Mouse (Mus musculus) heart, embryonic 14.5 days (tissue): Measurements from ENCODE around the gene Zfp326. TPM values are rescaled to one million over a fixed set of nuclear protein-coding genes. Genes with fewer than 3 reads are reported as not detected.

Source experiments
- ATAC-seq: fragments of 200-750 bp; cut with Nextera tagmentation; 2 replicates; pipeline ENCODE4 v1.8.0; 2017; ENCODE audit warnings: low read depth, moderate TSS enrichment; ENCODE audit not compliant: insufficient number of reproducible peaks, insufficient read depth, low FRiP score
- H3K27ac ChIP-seq, 2 experiments: fragments of 200-500 bp in 1 of 2; fragments of 300-500 bp in 1 of 2; sonication (generic) in 1 of 2; replicated peaks in 1 of 2; 2 replicates each; pipeline ENCODE4 v1.5.1; 2012 to 2014; ENCODE audit warnings: low read depth in 2 of 2, low read length in 2 of 2, control low read depth in 1 of 2, mild to moderate bottlenecking in 1 of 2, mixed read lengths in 1 of 2; ENCODE audit not compliant: control insufficient read depth in 1 of 2, insufficient read depth in 1 of 2
- H3K27me3 ChIP-seq: fragments of 300-500 bp; sonication (generic); 2 replicates; pipeline ENCODE4 v1.6.1; 2014; ENCODE audit warnings: mild to moderate bottlenecking, low read length, control low read depth; ENCODE audit not compliant: control insufficient read depth, insufficient read depth
- H3K36me3 ChIP-seq: fragments of 300-500 bp; sonication (generic); 2 replicates; pipeline ENCODE4 v1.6.1; 2014; ENCODE audit warnings: mild to moderate bottlenecking, control low read depth, low read length, mixed read lengths; ENCODE audit not compliant: control insufficient read depth, insufficient read depth
- H3K4me1 ChIP-seq, 2 experiments: fragments of 200-500 bp in 1 of 2; fragments of 300-500 bp in 1 of 2; sonication (generic) in 1 of 2; 2 replicates each; pipeline ENCODE4 v1.6.1; 2012 to 2014; ENCODE audit warnings: low read length in 2 of 2, control low read depth in 1 of 2, mixed read lengths in 1 of 2; ENCODE audit not compliant: control insufficient read depth in 2 of 2, insufficient read depth in 2 of 2
- H3K4me2 ChIP-seq: fragments of 300-500 bp; sonication (generic); 2 replicates; pipeline ENCODE4 v1.6.1; 2014; ENCODE audit warnings: mild to moderate bottlenecking, low read length
- H3K4me3 ChIP-seq, 2 experiments: fragments of 200-500 bp in 1 of 2; fragments of 300-500 bp in 1 of 2; sonication (generic) in 1 of 2; 2 replicates each; pipeline ENCODE4 v1.5.1; 2012 to 2014; ENCODE audit warnings: low read length in 2 of 2, mild to moderate bottlenecking in 2 of 2, control low read depth in 1 of 2, low read depth in 1 of 2, moderate library complexity in 1 of 2; ENCODE audit not compliant: control insufficient read depth in 1 of 2, insufficient read depth in 1 of 2
- H3K9ac ChIP-seq: fragments of 300-500 bp; sonication (generic); 2 replicates; pipeline ENCODE4 v1.6.1; 2014; ENCODE audit warnings: mild to moderate bottlenecking, low read length
- H3K9me3 ChIP-seq: fragments of 300-500 bp; sonication (generic); 2 replicates; pipeline ENCODE4 v1.6.1; 2016; ENCODE audit warnings: low read length, control low read depth; ENCODE audit not compliant: control insufficient read depth
- WGBS: fragments of 180-500 bp; shearing (Covaris S2); extraction: QIAGEN DNeasy Blood & Tissue Kit; methylation state at CpG from one replicate; pipeline ENCODE4 v1.1.7; 2014; 5-methylcytosine and 5-hydroxymethylcytosine counted together
- polyA plus RNA-seq: library from polyadenylated mRNA; unstranded; fragments of >200 nt; fragmentation: Nextera tagmentation; extraction: Ambion mirVana; gene quantifications from 2 replicates; pipeline ENCODE4 v1.2.1, GENCODE M21; 2014

Gene Zfp326
- polyA plus RNA-seq, 1 experiment from 2014 or later = 24.4 TPM

GRCm38 (mm10) chr5:105839740-105840310 lies 36.5 kb upstream of the Zfp326 start:
- WGBS = 66% methylated on average over 13 of the region's 13 CpGs
- H3K27ac ChIP-seq = no peak overlapping the region
- H3K4me3 ChIP-seq = no peak overlapping the region
- H3K9me3 ChIP-seq = no peaks in the 10 kb centered on the region
- peaks cover 5 to 7% of the 10 kb centered on the region in 2 experiments; a peak in 2 of 4 replicates for H3K4me1 ChIP-seq
- H3K4me2 ChIP-seq = no peak overlapping the region
- H3K27me3 ChIP-seq = peaks cover 3% of the 10 kb centered on the region; the same call in 1 of the 2 replicates
- no peak for ATAC-seq
- H3K36me3 ChIP-seq = no peaks in the 10 kb centered on the region
- H3K9ac ChIP-seq = no peak overlapping the region

GRCm38 (mm10) chr5:105844044-105844753 lies 32.2 kb upstream of the Zfp326 start:
- ATAC-seq = no peak
- no peaks in the 10 kb centered on the region; a peak in 1 of 4 replicates for H3K4me1 ChIP-seq
- H3K9ac ChIP-seq = no peak overlapping the region
- no peaks in the 10 kb centered on the region for H3K36me3 ChIP-seq
- H3K4me3 ChIP-seq = no peak overlapping the region
- H3K27me3 ChIP-seq = no peaks in the 10 kb centered on the region
- H3K4me2 ChIP-seq = no peak overlapping the region
- H3K27ac ChIP-seq = no peak overlapping the region
- no peaks in the 10 kb centered on the region for H3K9me3 ChIP-seq
- 78% methylated on average over 10 of the region's 10 CpGs for WGBS

- no peak overlapping the region for H3K4me3 ChIP-seq
- no peaks in the 10 kb centered on the region; a peak in 1 of 4 replicates for H3K4me1 ChIP-seq
- no peak for ATAC-seq
- no peak overlapping the region for H3K27ac ChIP-seq
- H3K9ac ChIP-seq = no peak overlapping the region
- no peaks in the 10 kb centered on the region for H3K36me3 ChIP-seq
- H3K4me2 ChIP-seq = no peak overlapping the region
- no peaks in the 10 kb centered on the region for H3K27me3 ChIP-seq
- WGBS = 78% methylated on average over 2 of the region's 2 CpGs
- H3K9me3 ChIP-seq = no peaks in the 10 kb centered on the region
Measured at GRCm38 (mm10) chr5:105845041-105845440, 31.3 kb upstream of the Zfp326 start.

GRCm38 (mm10) chr5:105847726-105848125 lies 28.6 kb upstream of the Zfp326 start:
- no peak for ATAC-seq
- no peaks in the 10 kb centered on the region; a peak in 1 of 4 replicates for H3K4me1 ChIP-seq
- H3K36me3 ChIP-seq = no peaks in the 10 kb centered on the region
- H3K27ac ChIP-seq = no peak overlapping the region
- WGBS = 81% methylated on average over 8 of the region's 8 CpGs
- H3K4me2 ChIP-seq = no peak overlapping the region
- no peak overlapping the region for H3K9ac ChIP-seq
- H3K27me3 ChIP-seq = no peaks in the 10 kb centered on the region
- H3K4me3 ChIP-seq = no peak overlapping the region
- H3K9me3 ChIP-seq = no peaks in the 10 kb centered on the region

- Histone ChIP-seq H3K4me3 (no peak overlapping the region), H3K9me3 (no peaks in the 10 kb centered on the region), H3K4me2 (no peak overlapping the region), H3K36me3 (no peaks in the 10 kb centered on the region), H3K4me1 (no peaks in the 10 kb centered on the region; a peak in 1 of 4 replicates), H3K9ac (no peak overlapping the region), H3K27ac (no peak overlapping the region), H3K27me3 (no peaks in the 10 kb centered on the region)
- 61% methylated on average over 4 of the region's 4 CpGs for WGBS
- no peak for ATAC-seq
Measured at GRCm38 (mm10) chr5:105849222-105849621, 27.1 kb upstream of the Zfp326 start.

- Histone ChIP-seq H3K4me3 (no peak overlapping the region), H3K27me3 (no peaks in the 10 kb centered on the region), H3K4me2 (no peak overlapping the region), H3K9ac (no peak overlapping the region), H3K27ac (no peak overlapping the region), H3K4me1 (no peaks in the 10 kb centered on the region; a peak in 1 of 4 replicates), H3K9me3 (no peaks in the 10 kb centered on the region), H3K36me3 (no peaks in the 10 kb centered on the region)
- no peak for ATAC-seq
- WGBS = 60% methylated on average over 3 of the region's 3 CpGs
Measured at GRCm38 (mm10) chr5:105849643-105850042, 26.7 kb upstream of the Zfp326 start.

- ATAC-seq = no peak
- WGBS = 78% methylated on average over 9 of the region's 9 CpGs
Measured at GRCm38 (mm10) chr5:105853271-105853670, 23.1 kb upstream of the Zfp326 start.

More at GRCm38 (mm10) chr5:105853271-105853670, 23.1 kb upstream of the Zfp326 start:
- H3K9me3 ChIP-seq = no peaks in the 10 kb centered on the region
- no peak overlapping the region for H3K9ac ChIP-seq
- H3K27ac ChIP-seq = no peak overlapping the region
- H3K36me3 ChIP-seq = no peaks in the 10 kb centered on the region
- no peaks in the 10 kb centered on the region; a peak in 1 of 4 replicates for H3K4me1 ChIP-seq
- no peak overlapping the region for H3K4me3 ChIP-seq
- no peaks in the 10 kb centered on the region for H3K27me3 ChIP-seq
- H3K4me2 ChIP-seq = no peak overlapping the region
